In the genomic region with DNA sequence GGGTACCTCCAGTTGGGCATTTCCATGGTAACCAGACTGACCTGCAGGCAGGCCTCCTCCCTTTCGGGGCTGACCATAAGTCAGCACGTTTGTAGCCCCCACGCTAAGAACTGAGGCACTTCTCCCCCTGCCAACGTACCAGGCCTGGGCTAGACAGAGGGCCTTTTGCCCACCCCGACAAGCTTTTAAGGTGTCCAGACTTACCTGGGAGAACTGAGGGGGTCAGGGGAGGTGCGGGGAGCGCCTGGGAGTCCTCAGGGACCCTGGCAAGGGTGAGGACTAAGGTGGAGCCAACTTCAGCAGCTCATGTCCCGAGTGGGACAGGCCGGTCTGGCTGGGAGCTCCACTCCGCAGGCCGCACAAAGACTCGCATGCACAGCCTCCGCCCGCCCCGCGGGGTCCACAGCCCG, we compare ENCODE assay signal across 8 mouse cellular contexts. TPM values are rescaled to one million over a fixed set of nuclear protein-coding genes. Genes with fewer than 3 reads are reported as not detected.
DNase-seq lines count a peak whose midpoint lies in the region; ATAC-seq and TF ChIP-seq lines count a peak whose summit lies in the region.

No protein-coding gene starts in this region.

- H3K9me3 ChIP-seq in liver, embryonic 14.5 days (ENCODE audit: control insufficient read depth, low read length), result no peaks in the 10 kb centered on the region

- ATAC-seq in liver, embryonic 14.5 days (ENCODE audit: insufficient read depth), result peak; percentile 24; the same call in 1 of the 2 replicates
- no peak for ATAC-seq in megakaryocyte progenitor cell, adult 5-6 weeks (replicated peaks; ENCODE audit: poor library complexity)

- 1% methylated on average over 17 of the region's 17 CpGs for WGBS in liver, embryonic 14.5 days (ENCODE audit: insufficient replicate concordance)
- WGBS in thymus, adult 2 months, result 3% methylated on average over 17 of the region's 17 CpGs

- peaks cover 29% of the 10 kb centered on the region for H3K36me3 ChIP-seq in liver, embryonic 14.5 days (replicated peaks; ENCODE audit: control insufficient read depth, insufficient read depth, low read depth)
- peaks cover 25% of the 10 kb centered on the region for H3K36me3 ChIP-seq in thymus, adult 2 months (ENCODE audit: control insufficient read depth, insufficient read depth, low read length)

- H3K4me2 ChIP-seq in liver, embryonic 14.5 days (ENCODE audit: low read depth), result peak overlapping the region; percentile 95

- intact Hi-C loops in heart, postnatal 10 days (cut with DNase I), result no loop called here

- no peak for DNase-seq in layer of hippocampus, adult 2 months (ENCODE audit: low spot score in 2 of 2)
- DNase-seq in layer of hippocampus, adult 18-20 months (ENCODE audit: low spot score in 2 of 2), result no peak
- DNase-seq in cerebellum, adult 18-20 months, result peak; percentile 41 to 49
- DNase-seq in heart, postnatal 10 days, result peak; percentile 39 to 41
- no peak for DNase-seq in liver, embryonic 14.5 days (ENCODE audit: low read depth in 3 of 3, low spot score in 3 of 3)
- DNase-seq in thymus, adult 2 months, result peak; percentile 45
- DNase-seq in urinary bladder, postnatal 36 days (ENCODE audit: low spot score in 2 of 2), result no peak

- TF ChIP-seq POLR2A in thymus, adult 2 months (IDR thresholded peaks at IDR 0.05; ENCODE audit: control insufficient read depth, extremely low read depth, insufficient read depth, low read length, poor library complexity), result no peak

- no peak for TF ChIP-seq CTCF in layer of hippocampus, adult 2 months (conservative IDR thresholded peaks at IDR 0.05)
- no peak for TF ChIP-seq CTCF in liver, embryonic 14.5 days (IDR thresholded peaks at IDR 0.05; ENCODE audit: low read depth)
- no peak for TF ChIP-seq CTCF in thymus, adult 2 months (IDR thresholded peaks at IDR 0.05; ENCODE audit: borderline replicate concordance, control insufficient read depth, extremely low read depth, insufficient read depth, low read length, poor library complexity)

- no peak for TF ChIP-seq EP300 in liver, embryonic 14.5 days (IDR thresholded peaks at IDR 0.05; ENCODE audit: low read depth)

- peak overlapping the region; percentile 66 for H3K4me3 ChIP-seq in layer of hippocampus, adult 2 months
- peak overlapping the region; percentile 71 to 100 for H3K4me3 ChIP-seq in liver, embryonic 14.5 days (ENCODE audit: insufficient read depth in 1 of 2, low read depth in 2 of 2, low read length in 2 of 2)
- H3K4me3 ChIP-seq in thymus, adult 2 months (ENCODE audit: control insufficient read depth, insufficient read depth, low read length), result peak overlapping the region; percentile 99

- peak overlapping the region; percentile 96 for H3K27ac ChIP-seq in layer of hippocampus, adult 2 months
- peak overlapping the region; percentile 86 for H3K27ac ChIP-seq in liver, embryonic 14.5 days
- peak overlapping the region; percentile 71 for H3K27ac ChIP-seq in thymus, adult 2 months (ENCODE audit: control insufficient read depth, insufficient read depth, low read length)

- H3K9ac ChIP-seq in liver, embryonic 14.5 days (replicated peaks), result peak overlapping the region; percentile 98

- peaks cover 52 to 54% of the 10 kb centered on the region in 2 experiments for H3K4me1 ChIP-seq in liver, embryonic 14.5 days (replicated peaks; ENCODE audit: control insufficient read depth in 2 of 2, insufficient read depth in 2 of 2, low read length in 1 of 2)
- H3K4me1 ChIP-seq in thymus, adult 2 months (replicated peaks; ENCODE audit: control insufficient read depth, insufficient read depth, low read length), result peaks cover 48% of the 10 kb centered on the region

- H3K27me3 ChIP-seq in liver, embryonic 14.5 days (ENCODE audit: control insufficient read depth, insufficient read depth, low read length), result no peaks in the 10 kb centered on the region
- no peaks in the 10 kb centered on the region; the same call in 1 of the 2 replicates for H3K27me3 ChIP-seq in thymus, adult 2 months (ENCODE audit: control insufficient read depth, insufficient read depth, low read length)

RNA-seq across cellular contexts. Expression of gene Pprc1, which starts 5.8 kb away (rescaled TPM):
- total RNA-seq in layer of hippocampus, adult 2 months (2021), result 10 to 100 TPM; 25.4 to 33.7 TPM
- 10 to 100 TPM; 31.0 to 36.6 TPM for total RNA-seq in layer of hippocampus, adult 18-20 months (2021)
- total RNA-seq in heart, postnatal 10 days (2021), result 10 to 100 TPM; 17.5 to 21.4 TPM
- polyA plus RNA-seq in liver, embryonic 14.5 days (2012; rRNA removed), result 17.5 and 19.4 TPM in 2 replicates
- 25.0 and 28.0 TPM in 2 replicates for polyA plus RNA-seq in liver, embryonic 14.5 days (2014; fragmentation: Nextera tagmentation; extraction: Ambion mirVana)
- 42.8 and 44.1 TPM in 2 replicates for polyA plus RNA-seq in thymus, adult 2 months (2012; rRNA removed)
- 56.6 and 59.6 TPM in 2 replicates for total RNA-seq in megakaryocyte progenitor cell, adult 5-6 weeks (2015)
- total RNA-seq in megakaryocyte progenitor cell, adult 5-6 weeks (2017), result 20.7 and 26.0 TPM in 2 replicates

RNA-seq across cellular contexts. Expression of gene Ldb1, which starts 6.2 kb away (rescaled TPM):
- 100 to 1,000 TPM; 113 to 119 TPM for total RNA-seq in layer of hippocampus, adult 2 months (2021)
- total RNA-seq in layer of hippocampus, adult 18-20 months (2021), result 100 to 1,000 TPM; 122 to 123 TPM
- 10 to 100 TPM; 62.2 to 72.5 TPM for total RNA-seq in heart, postnatal 10 days (2021)
- polyA plus RNA-seq in liver, embryonic 14.5 days (2012; rRNA removed), result 129 and 132 TPM in 2 replicates
- 22.8 and 29.0 TPM in 2 replicates for polyA plus RNA-seq in liver, embryonic 14.5 days (2014; fragmentation: Nextera tagmentation; extraction: Ambion mirVana)
- polyA plus RNA-seq in thymus, adult 2 months (2012; rRNA removed), result 699 and 772 TPM in 2 replicates
- 67.8 and 83.7 TPM in 2 replicates for total RNA-seq in megakaryocyte progenitor cell, adult 5-6 weeks (2015)
- 80.5 and 109 TPM in 2 replicates for total RNA-seq in megakaryocyte progenitor cell, adult 5-6 weeks (2017)

RNA-seq across cellular contexts. Expression of gene Hps6, which starts 35.5 kb away (rescaled TPM):
- 1 to 10 TPM; 6.3 to 8.2 TPM for total RNA-seq in layer of hippocampus, adult 2 months (2021)
- 1 to 10 TPM; 7.5 to 9.7 TPM for total RNA-seq in layer of hippocampus, adult 18-20 months (2021)
- total RNA-seq in heart, postnatal 10 days (2021), result 1 to 10 TPM; 6.1 to 6.5 TPM
- 0.96 and 1.2 TPM in 2 replicates for polyA plus RNA-seq in liver, embryonic 14.5 days (2012; rRNA removed)
- polyA plus RNA-seq in liver, embryonic 14.5 days (2014; fragmentation: Nextera tagmentation; extraction: Ambion mirVana), result 1.3 and 1.4 TPM in 2 replicates
- polyA plus RNA-seq in thymus, adult 2 months (2012; rRNA removed), result 9.4 and 11.9 TPM in 2 replicates
- total RNA-seq in megakaryocyte progenitor cell, adult 5-6 weeks (2015), result 0.49 and 1.1 TPM in 2 replicates
- total RNA-seq in megakaryocyte progenitor cell, adult 5-6 weeks (2017), result 5.9 and 7.1 TPM in 2 replicates

RNA-seq across cellular contexts. Expression of gene Nolc1, which starts 36.8 kb away (rescaled TPM):
- 10 to 100 TPM; 48.7 to 51.8 TPM for total RNA-seq in layer of hippocampus, adult 2 months (2021)
- 10 to 100 TPM; 56.2 to 56.4 TPM for total RNA-seq in layer of hippocampus, adult 18-20 months (2021)
- total RNA-seq in heart, postnatal 10 days (2021), result 10 to 100 TPM; 25.1 to 27.2 TPM
- 36.6 and 63.9 TPM in 2 replicates for polyA plus RNA-seq in liver, embryonic 14.5 days (2012; rRNA removed)
- polyA plus RNA-seq in liver, embryonic 14.5 days (2014; fragmentation: Nextera tagmentation; extraction: Ambion mirVana), result 55.0 and 58.2 TPM in 2 replicates
- 19.5 and 23.3 TPM in 2 replicates for polyA plus RNA-seq in thymus, adult 2 months (2012; rRNA removed)
- total RNA-seq in megakaryocyte progenitor cell, adult 5-6 weeks (2015), result 88.6 and 94.0 TPM in 2 replicates
- total RNA-seq in megakaryocyte progenitor cell, adult 5-6 weeks (2017), result 180 and 221 TPM in 2 replicates

RNA-seq across cellular contexts. Expression of gene Armh3, which starts 40.6 kb away (rescaled TPM):
- 10 to 100 TPM; 19.0 to 20.6 TPM for total RNA-seq in layer of hippocampus, adult 2 months (2021)
- total RNA-seq in layer of hippocampus, adult 18-20 months (2021), result 10 to 100 TPM; 18.4 to 19.3 TPM
- total RNA-seq in heart, postnatal 10 days (2021), result 10 to 100 TPM; 16.7 to 17.2 TPM
- 2.0 and 2.2 TPM in 2 replicates for polyA plus RNA-seq in liver, embryonic 14.5 days (2012; rRNA removed)
- polyA plus RNA-seq in liver, embryonic 14.5 days (2014; fragmentation: Nextera tagmentation; extraction: Ambion mirVana), result 2.6 and 2.8 TPM in 2 replicates
- polyA plus RNA-seq in thymus, adult 2 months (2012; rRNA removed), result 10.9 and 11.2 TPM in 2 replicates
- total RNA-seq in megakaryocyte progenitor cell, adult 5-6 weeks (2015), result 11.3 and 11.8 TPM in 2 replicates
- 5.3 and 9.0 TPM in 2 replicates for total RNA-seq in megakaryocyte progenitor cell, adult 5-6 weeks (2017)

Comparison
In these comparisons a context has a peak if more than half of its experiments do, and no peak if none do; other contexts are left out.
1. DNase-seq: peak in cerebellum, adult 18-20 months (2 of 2), heart, postnatal 10 days (2 of 2) and thymus, adult 2 months (single experiment); none in layer of hippocampus, adult 2 months (0 of 2), layer of hippocampus, adult 18-20 months (0 of 2), liver, embryonic 14.5 days (0 of 3) and urinary bladder, postnatal 36 days (0 of 2).
2. Peak in every context shown above with its lines, with median percentiles within 50 percentile points of each other: H3K27ac ChIP-seq and H3K4me3 ChIP-seq.